Mouse (Mus musculus) lung, embryonic 15.5 days (tissue): ENCODE data around the gene Msrb3. TPM values are rescaled to one million over a fixed set of nuclear protein-coding genes. Genes with fewer than 3 reads are reported as not detected.

Experiments
- ATAC-seq: fragments of 200-750 bp; cut with Nextera tagmentation; 2 replicates; pipeline ENCODE4 v1.8.0; 2017; ENCODE audit warnings: moderate number of reproducible peaks, borderline replicate concordance; ENCODE audit not compliant: low FRiP score, low TSS enrichment; ENCODE audit errors: extremely low read depth
- H3K27ac ChIP-seq: fragments of 300-500 bp; sonication (generic); 2 replicates; pipeline ENCODE4 v1.5.1; 2015; ENCODE audit warnings: moderate library complexity, mild to moderate bottlenecking, inconsistent platforms
- H3K27me3 ChIP-seq: fragments of 300-500 bp; sonication (generic); 2 replicates; pipeline ENCODE4 v1.6.1; 2015; ENCODE audit warnings: inconsistent platforms
- H3K36me3 ChIP-seq: fragments of 300-500 bp; sonication (generic); 2 replicates; pipeline ENCODE4 v1.6.1; 2015; ENCODE audit warnings: inconsistent platforms
- H3K4me1 ChIP-seq: fragments of 300-500 bp; sonication (generic); 2 replicates; pipeline ENCODE4 v1.6.1; 2015; ENCODE audit warnings: inconsistent platforms
- H3K4me2 ChIP-seq: fragments of 300-500 bp; sonication (generic); 2 replicates; pipeline ENCODE4 v1.6.1; 2015; ENCODE audit warnings: inconsistent platforms, mild to moderate bottlenecking, moderate library complexity
- H3K4me3 ChIP-seq: fragments of 300-500 bp; sonication (generic); 2 replicates; pipeline ENCODE4 v1.5.1; 2015; ENCODE audit warnings: mild to moderate bottlenecking, inconsistent platforms
- H3K9ac ChIP-seq: fragments of 300-500 bp; sonication (generic); 2 replicates; pipeline ENCODE4 v1.6.1; 2015; ENCODE audit warnings: inconsistent platforms
- H3K9me3 ChIP-seq: fragments of 300-500 bp; sonication (generic); 2 replicates; pipeline ENCODE4 v1.6.1; 2016; ENCODE audit warnings: inconsistent platforms
- WGBS: fragments of 180-500 bp; shearing (Covaris S2); methylation state at CpG from one replicate; pipeline ENCODE4 v1.1.7; 2015; 5-methylcytosine and 5-hydroxymethylcytosine counted together
- polyA plus RNA-seq: library from polyadenylated mRNA; unstranded; fragments of >200 nt; fragmentation: Nextera tagmentation; extraction: Ambion mirVana; gene quantifications from 2 replicates; pipeline ENCODE4 v1.2.1, GENCODE M21; 2015

Msrb3 gene
- polyA plus RNA-seq, 1 experiment from 2014 or later = 15.8 TPM

DNA sequence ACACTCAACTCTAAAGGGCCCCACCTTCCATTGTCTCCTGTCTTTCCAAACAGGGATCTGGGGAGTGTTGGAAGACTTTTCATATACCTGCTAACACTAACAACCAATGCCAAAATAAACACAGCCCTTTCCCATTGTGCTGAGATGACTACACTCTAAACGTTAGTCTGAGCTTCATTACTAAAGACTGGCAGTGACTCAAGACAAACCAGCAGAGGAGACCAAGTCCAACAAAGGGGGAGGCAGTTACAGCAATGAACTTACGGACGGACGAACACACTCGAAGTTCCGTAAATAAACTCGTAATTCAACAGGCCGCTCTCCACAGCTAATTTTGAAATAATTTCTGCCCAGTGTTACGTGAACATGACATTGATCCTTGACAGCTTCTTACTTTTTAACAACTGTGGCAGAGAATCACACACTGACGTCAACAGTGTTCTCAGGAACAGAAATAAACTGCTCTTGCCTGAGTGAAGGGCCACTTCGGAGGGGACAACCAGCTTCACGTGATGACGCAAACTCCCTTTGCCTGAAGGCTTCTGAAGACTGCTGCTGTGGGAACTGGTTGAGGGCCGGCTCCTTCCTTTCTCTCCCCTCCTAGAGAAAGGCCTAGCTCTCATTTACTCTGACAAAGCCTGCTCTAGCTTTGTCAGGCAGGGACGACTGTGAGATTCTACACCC lies 16.2 kb upstream of the Msrb3 start:
- Histone ChIP-seq H3K9me3 (no peaks in the 10 kb centered on the region), H3K27me3 (no peaks in the 10 kb centered on the region), H3K36me3 (no peaks in the 10 kb centered on the region), H3K4me1 (peaks cover 7% of the 10 kb centered on the region; the same call in 1 of the 2 replicates), H3K4me3 (no peak overlapping the region), H3K9ac (no peak overlapping the region), H3K4me2 (0 out of 2 replicates have a peak overlapping the region, but pooled peaks have one; percentile 9), H3K27ac (peak overlapping the region; percentile 57)
- 36% methylated on average over 15 of the region's 15 CpGs for WGBS
- ATAC-seq = peak; percentile 65; the same call in 1 of the 2 replicates

DNA sequence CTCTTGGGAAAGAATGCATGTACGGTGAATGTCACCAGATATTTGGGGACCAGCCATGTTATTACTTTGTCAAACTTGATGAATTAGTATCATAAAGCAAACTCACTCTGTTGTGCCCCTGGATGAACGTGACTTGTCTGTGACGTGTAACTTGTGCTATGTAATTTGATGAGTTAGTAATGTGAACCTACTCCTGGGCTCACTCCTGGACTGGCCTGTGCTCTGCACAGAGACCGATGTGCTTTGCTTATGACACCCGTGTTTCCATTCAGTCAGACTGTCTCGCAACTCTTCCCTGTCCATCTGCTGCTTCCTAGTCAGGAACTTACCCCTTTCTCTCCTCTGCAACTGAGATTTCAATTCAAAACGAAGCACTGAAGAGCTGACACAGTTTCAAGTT lies 15.4 kb upstream of the Msrb3 start:
- 63% methylated on average over 7 of the region's 7 CpGs for WGBS
- no peak overlapping the region for H3K9ac ChIP-seq
- no peaks in the 10 kb centered on the region for H3K9me3 ChIP-seq
- H3K27me3 ChIP-seq = no peaks in the 10 kb centered on the region
- H3K4me1 ChIP-seq = peaks cover 7% of the 10 kb centered on the region; the same call in 1 of the 2 replicates
- no peaks in the 10 kb centered on the region for H3K36me3 ChIP-seq
- no peak for ATAC-seq
- H3K4me2 ChIP-seq = no peak overlapping the region
- H3K4me3 ChIP-seq = no peak overlapping the region
- H3K27ac ChIP-seq = peak overlapping the region; percentile 57; the same call in 1 of the 2 replicates

DNA sequence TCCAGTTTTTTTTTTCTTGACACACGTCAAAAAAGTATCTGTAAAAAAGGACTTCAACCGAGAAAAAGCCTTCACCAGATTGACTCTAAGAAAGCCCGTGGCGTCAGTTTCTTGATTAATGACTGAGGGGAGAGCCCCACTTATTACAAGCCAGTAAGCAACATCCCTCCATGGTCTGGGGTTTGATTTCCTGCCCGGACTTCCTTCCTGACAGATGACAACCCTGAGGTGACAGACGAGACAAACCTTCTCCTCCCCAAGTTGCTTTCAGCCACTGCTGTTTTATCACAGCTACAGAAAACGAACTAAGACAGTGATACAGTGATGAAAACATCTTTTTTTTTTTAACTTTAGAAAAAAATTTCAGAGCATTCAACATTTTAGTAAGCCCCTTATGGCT lies 14.9 kb upstream of the Msrb3 start:
- peaks cover 7% of the 10 kb centered on the region; the same call in 1 of the 2 replicates for H3K4me1 ChIP-seq
- WGBS = 49% methylated on average over 7 of the region's 7 CpGs
- H3K9me3 ChIP-seq = no peaks in the 10 kb centered on the region
- H3K36me3 ChIP-seq = no peaks in the 10 kb centered on the region
- 0 out of 2 replicates have a peak overlapping the region, but pooled peaks have one; percentile 57 for H3K27ac ChIP-seq
- no peak overlapping the region for H3K9ac ChIP-seq
- no peaks in the 10 kb centered on the region for H3K27me3 ChIP-seq
- no peak for ATAC-seq
- no peak overlapping the region for H3K4me3 ChIP-seq
- no peak overlapping the region for H3K4me2 ChIP-seq

DNA sequence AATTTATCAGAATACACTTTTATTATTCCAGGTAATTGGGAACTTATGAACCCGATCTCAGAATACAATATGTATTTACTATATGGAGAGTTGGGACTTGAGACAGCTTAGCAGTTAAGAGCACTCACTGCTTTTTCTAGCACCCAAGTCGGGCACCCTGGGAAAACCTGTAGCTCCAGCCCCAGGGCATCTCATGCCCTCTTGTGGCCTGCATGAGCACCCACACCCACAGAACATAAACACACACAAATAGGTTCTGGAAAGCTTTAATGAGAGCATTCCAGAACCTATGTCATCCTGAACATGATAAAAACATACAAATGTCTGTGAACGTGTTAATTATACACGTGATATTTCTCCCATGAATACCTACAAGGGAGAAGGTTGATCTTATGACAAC lies 13.1 kb upstream of the Msrb3 start:
- no peak overlapping the region for H3K9ac ChIP-seq
- peaks cover 7% of the 10 kb centered on the region; the same call in 1 of the 2 replicates for H3K4me1 ChIP-seq
- no peaks in the 10 kb centered on the region for H3K27me3 ChIP-seq
- WGBS = 85% methylated on average over 4 of the region's 4 CpGs
- H3K9me3 ChIP-seq = no peaks in the 10 kb centered on the region
- H3K4me3 ChIP-seq = no peak overlapping the region
- H3K36me3 ChIP-seq = no peaks in the 10 kb centered on the region
- no peak overlapping the region for H3K4me2 ChIP-seq
- no peak for ATAC-seq
- no peak overlapping the region for H3K27ac ChIP-seq

DNA sequence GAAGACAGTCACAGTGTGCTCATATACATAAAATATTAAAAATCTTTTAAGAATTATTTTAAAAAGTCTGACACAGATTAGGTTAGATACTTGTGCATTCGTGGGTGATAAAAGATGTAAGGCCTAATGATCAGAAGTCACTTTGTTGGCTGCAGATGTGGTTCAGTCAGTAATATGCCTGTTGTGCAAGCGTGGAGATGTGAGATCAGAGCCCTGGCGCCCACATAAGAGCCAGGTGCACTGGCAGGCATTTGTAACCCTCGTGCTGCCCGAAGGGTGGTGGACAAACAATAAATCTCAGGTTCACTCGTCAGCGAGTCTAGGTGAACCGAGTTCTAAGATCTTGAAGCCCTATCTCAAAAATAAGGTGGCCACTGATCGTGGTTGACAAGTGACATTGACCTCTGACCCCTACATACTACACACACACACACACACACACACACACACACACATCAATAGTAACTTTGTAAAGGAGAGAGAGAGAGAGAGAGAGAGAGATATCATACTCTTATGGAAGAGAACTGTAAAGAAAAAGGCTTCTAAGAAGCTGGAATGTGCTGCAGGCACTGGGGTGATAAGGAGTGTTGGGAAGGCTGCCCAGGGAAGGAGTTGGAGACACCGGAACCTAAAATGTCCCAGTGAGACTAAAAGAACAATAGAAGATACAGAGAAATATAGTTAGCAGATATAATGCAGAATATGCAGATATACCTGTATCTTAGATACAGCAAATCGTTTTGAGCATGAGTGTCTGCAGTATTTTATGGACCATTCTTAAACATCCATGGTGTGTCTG lies 10.1 kb upstream of the Msrb3 start:
- Histone ChIP-seq H3K27me3 (peaks cover 3% of the 10 kb centered on the region; the same call in 1 of the 2 replicates), H3K9me3 (no peaks in the 10 kb centered on the region), H3K4me2 (no peak overlapping the region), H3K4me3 (no peak overlapping the region), H3K36me3 (no peaks in the 10 kb centered on the region), H3K4me1 (no peaks in the 10 kb centered on the region), H3K9ac (no peak overlapping the region), H3K27ac (no peak overlapping the region)
- WGBS = 58% methylated on average over 11 of the region's 11 CpGs
- ATAC-seq = no peak

DNA sequence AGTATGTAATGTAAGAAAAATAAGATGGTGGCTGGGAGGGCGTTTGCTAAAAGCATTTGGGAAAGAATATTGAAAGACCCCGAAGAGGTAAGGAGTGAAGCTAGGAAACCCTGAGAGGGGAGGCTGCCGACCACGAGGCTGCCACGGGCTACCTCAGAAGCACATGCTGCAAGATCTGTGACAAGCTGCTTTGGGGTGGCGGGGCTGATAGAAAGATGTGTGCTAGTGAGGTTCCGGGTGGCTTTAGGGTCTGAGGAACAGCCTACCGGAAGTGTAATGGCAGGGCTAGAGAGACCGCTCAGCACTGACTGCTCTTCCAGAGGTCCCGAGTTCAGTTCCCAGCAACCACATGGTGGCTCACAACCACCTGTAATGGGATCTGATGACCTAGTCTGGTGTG lies 5.8 kb upstream of the Msrb3 start:
- Histone ChIP-seq H3K4me1 (peaks cover 26% of the 10 kb centered on the region), H3K4me2 (no peak overlapping the region), H3K9ac (no peak overlapping the region), H3K27me3 (peaks cover 3% of the 10 kb centered on the region; the same call in 1 of the 2 replicates), H3K4me3 (no peak overlapping the region), H3K36me3 (no peaks in the 10 kb centered on the region), H3K27ac (no peak overlapping the region), H3K9me3 (no peaks in the 10 kb centered on the region)
- 93% methylated on average over 10 of the region's 10 CpGs for WGBS
- no peak for ATAC-seq

DNA sequence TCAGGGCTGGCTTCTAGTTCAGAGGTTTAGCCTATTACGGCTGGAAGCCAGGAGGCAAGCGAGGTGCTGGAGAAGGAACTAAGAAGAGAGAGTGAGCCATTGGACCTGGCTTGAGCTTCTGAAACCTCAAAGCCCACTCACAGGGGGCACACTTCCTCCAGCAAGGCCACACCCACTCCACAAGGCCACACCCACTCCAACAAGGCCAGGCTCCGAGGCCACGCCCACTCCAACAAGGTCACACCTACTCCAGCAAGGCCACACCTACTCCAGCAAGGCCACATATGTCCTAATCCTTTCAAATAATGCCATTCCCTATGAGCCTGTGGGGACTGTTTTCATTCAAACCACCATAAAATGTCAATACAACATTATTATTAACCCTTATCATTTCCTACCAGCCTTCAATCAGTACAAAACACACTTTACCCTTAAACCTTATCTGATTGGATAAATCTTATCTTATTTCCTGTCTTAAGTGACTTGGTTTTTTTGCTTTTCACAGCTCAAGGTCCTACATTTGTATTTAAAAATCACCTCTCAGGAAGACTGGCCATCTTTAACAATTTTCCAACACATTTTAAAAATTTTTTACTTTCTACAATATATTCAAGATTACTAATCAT lies 5.1 kb upstream of the Msrb3 start:
- WGBS = 81% methylated on average over 4 of the region's 4 CpGs
- Histone ChIP-seq H3K27ac (no peak overlapping the region), H3K9ac (no peak overlapping the region), H3K4me3 (no peak overlapping the region), H3K9me3 (no peaks in the 10 kb centered on the region), H3K4me1 (peaks cover 30% of the 10 kb centered on the region), H3K4me2 (no peak overlapping the region), H3K27me3 (peaks cover 3% of the 10 kb centered on the region; the same call in 1 of the 2 replicates), H3K36me3 (no peaks in the 10 kb centered on the region)
- ATAC-seq = no peak

DNA sequence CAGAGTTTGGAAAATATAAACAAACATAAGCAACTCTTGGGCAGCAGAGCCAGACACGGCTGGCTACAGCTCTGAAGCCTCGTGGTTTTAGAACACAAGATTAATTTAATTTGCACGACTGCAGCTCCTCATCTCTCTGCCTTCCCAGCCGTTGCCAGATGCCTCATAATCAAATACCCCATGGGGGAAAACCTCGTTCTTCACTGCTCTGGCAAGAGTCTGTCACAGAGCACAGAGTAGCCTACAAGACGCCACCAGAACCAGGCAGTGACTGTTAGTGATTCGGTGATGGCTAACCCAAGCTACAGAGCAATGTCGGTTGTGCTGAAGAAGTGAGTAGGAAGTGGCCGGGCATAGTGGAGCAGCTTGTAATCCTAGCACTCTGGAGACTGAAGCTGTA lies 2.8 kb upstream of the Msrb3 start:
- Histone ChIP-seq H3K9ac (no peak overlapping the region), H3K9me3 (no peaks in the 10 kb centered on the region), H3K36me3 (no peaks in the 10 kb centered on the region), H3K27ac (no peak overlapping the region; the same call in 1 of the 2 replicates), H3K4me2 (no peak overlapping the region), H3K4me1 (peaks cover 43% of the 10 kb centered on the region), H3K27me3 (peaks cover 3% of the 10 kb centered on the region; the same call in 1 of the 2 replicates), H3K4me3 (no peak overlapping the region)
- ATAC-seq = peak; percentile 46; the same call in 1 of the 2 replicates
- WGBS = 31% methylated on average over 9 of the region's 9 CpGs

DNA sequence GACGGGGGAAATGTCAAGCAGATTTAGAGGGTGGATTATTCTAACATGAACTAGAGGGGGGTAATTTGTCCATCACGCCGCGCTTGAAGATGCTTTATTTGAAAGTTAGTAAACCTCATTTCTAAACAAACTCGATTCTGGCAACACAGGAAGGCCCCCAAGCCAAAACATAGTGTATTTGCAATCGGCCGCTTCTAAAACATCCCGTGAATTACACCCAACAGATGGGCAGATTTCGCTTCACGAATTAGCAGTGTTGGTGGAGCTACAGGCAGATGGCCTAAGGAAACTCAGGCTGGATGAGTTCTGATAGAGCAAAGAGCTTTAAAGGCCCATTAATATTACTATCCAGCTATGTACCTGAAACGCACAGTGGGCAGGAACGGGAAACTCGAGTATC lies 1.2 kb upstream of the Msrb3 start:
- no peak overlapping the region for H3K9ac ChIP-seq
- H3K4me1 ChIP-seq = peaks cover 53% of the 10 kb centered on the region
- H3K4me2 ChIP-seq = peak overlapping the region; percentile 46
- peak overlapping the region; percentile 26 for H3K4me3 ChIP-seq
- H3K36me3 ChIP-seq = no peaks in the 10 kb centered on the region
- peak; percentile 32; the same call in 1 of the 2 replicates for ATAC-seq
- H3K27ac ChIP-seq = peak overlapping the region; percentile 78
- no peaks in the 10 kb centered on the region for H3K27me3 ChIP-seq
- H3K9me3 ChIP-seq = no peaks in the 10 kb centered on the region
- WGBS = 32% methylated on average over 13 of the region's 13 CpGs

DNA sequence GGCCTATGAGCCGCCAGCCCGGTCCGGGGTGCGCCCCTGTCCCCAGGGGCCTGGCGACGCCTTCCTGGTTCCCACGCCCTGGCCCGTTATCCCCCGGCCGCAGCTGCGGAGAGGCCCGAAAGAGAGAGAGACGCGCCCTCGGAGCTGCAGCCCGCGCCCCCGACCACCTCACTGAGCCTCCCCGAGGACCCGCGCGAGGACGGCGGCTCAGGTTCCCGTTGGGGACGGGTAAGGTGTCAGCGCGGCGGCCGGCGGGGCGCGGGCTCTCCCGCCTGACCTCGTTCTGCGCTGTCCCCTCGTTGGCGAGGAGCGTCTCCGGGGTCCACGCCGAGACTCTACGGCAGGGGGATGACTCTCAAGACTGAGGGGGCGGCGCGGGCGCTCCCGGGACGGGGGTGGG lies 544 bp downstream of the Msrb3 start:
- peak overlapping the region; percentile 89 for H3K4me2 ChIP-seq
- H3K27me3 ChIP-seq = no peaks in the 10 kb centered on the region
- under 1% methylated on average over 40 of the region's 49 CpGs for WGBS
- H3K9ac ChIP-seq = peak overlapping the region; percentile 71
- H3K4me3 ChIP-seq = peak overlapping the region; percentile 68
- peaks cover 63% of the 10 kb centered on the region for H3K4me1 ChIP-seq
- peak; percentile 11 for ATAC-seq
- H3K27ac ChIP-seq = peak overlapping the region; percentile 80
- no peaks in the 10 kb centered on the region for H3K36me3 ChIP-seq
- H3K9me3 ChIP-seq = no peaks in the 10 kb centered on the region

DNA sequence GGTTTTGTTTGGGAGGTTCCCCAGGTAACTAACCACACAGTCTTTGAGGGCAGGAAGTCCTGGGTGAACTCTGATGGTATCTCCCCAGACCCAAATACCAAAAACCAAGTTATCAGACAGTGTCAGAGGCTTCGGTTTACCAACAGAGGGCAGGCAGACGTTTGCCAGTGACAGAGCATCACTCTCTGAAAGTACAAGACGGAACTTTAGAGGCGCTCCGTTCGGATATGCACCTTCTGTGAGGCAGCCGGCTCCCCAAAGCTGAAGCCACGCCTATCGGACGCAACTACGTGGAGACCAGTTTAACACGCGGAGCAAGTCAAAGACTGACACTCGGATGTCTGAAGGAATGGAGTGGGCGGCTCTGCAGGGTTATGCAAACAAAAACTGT lies 3.0 kb downstream of the Msrb3 start:
- peaks cover 47% of the 10 kb centered on the region for H3K4me1 ChIP-seq
- no peak for ATAC-seq
- no peak overlapping the region for H3K9ac ChIP-seq
- H3K9me3 ChIP-seq = no peaks in the 10 kb centered on the region
- 27% methylated on average over 15 of the region's 15 CpGs for WGBS
- no peaks in the 10 kb centered on the region for H3K27me3 ChIP-seq
- H3K27ac ChIP-seq = no peak overlapping the region
- peak overlapping the region; percentile 44 for H3K4me2 ChIP-seq
- 0 out of 2 replicates have a peak overlapping the region, but pooled peaks have one; percentile 1 for H3K4me3 ChIP-seq
- no peaks in the 10 kb centered on the region for H3K36me3 ChIP-seq
